Mouse (Mus musculus) cerebellum, adult (tissue): ENCODE measurements at regions not wholly inside any gene's neighbourhood (a gene's known extent, or its start where the extent isn't known, plus 50 kb on each side); places are given as distances from the start of the nearest gene placed in this dataset.

Experiments used
- ATAC-seq: cut with Nextera tagmentation; 2 replicates; pipeline ENCODE4 v1.9.2; 2017; ENCODE audit warnings: mild to moderate bottlenecking, moderate library complexity, mixed read lengths; ENCODE audit not compliant: insufficient number of reproducible peaks, low FRiP score, low TSS enrichment

GRCm38 (mm10) chr3:6730066-6730465, 109.8 kb upstream of the 1700008P02Rik start:
- no peak for ATAC-seq

GRCm38 (mm10) chr3:6683679-6684078, 63.4 kb upstream of the 1700008P02Rik start:
- no peak for ATAC-seq

- no peak for ATAC-seq
Observed at GRCm38 (mm10) chr3:6681411-6681810, 61.2 kb upstream of the 1700008P02Rik start.

- no peak for ATAC-seq
Observed at GRCm38 (mm10) chr3:6676382-6676781, 56.1 kb upstream of the 1700008P02Rik start.

GRCm38 (mm10) chr3:6675354-6675753, 55.1 kb upstream of the 1700008P02Rik start:
- no peak for ATAC-seq
